Mouse (Mus musculus) retina, postnatal 1 day (tissue): ENCODE measurements around the gene Marf1.
A peak's percentile ranks its signal among the peaks of the same experiment; 100 is the strongest.
"Not testable (repeated sequence)": the region's sequence is repeated elsewhere in the genome, so short reads cannot be mapped to it uniquely, and the experiment has no call there.

ENCODE experiments used
- DNase-seq: peaks from one replicate; pipeline ENCODE4 v3.0.0-alpha.2; 2012

Marf1 gene

GRCm38 (mm10) chr16:14162988-14163416 is at the start of gene Marf1, which contains the start of gene Nde1:
Marf1 (minus strand) TSS chr16:14163351.
Nde1 (plus strand) TSS chr16:14163275.
- peak; percentile 94 for DNase-seq

GRCm38 (mm10) chr16:14198798-14199197 is 35.6 kb upstream of the Marf1 start:
- no peak for DNase-seq

GRCm38 (mm10) chr16:14195427-14195826 is 32.3 kb upstream of the Marf1 start:
- DNase-seq, result peak; percentile 60

- DNase-seq, result no peak
These were observed 31.2 kb upstream of the Marf1 start for GRCm38 (mm10) chr16:14194164-14194950.

- DNase-seq, result no peak
These were observed 22.4 kb upstream of the Marf1 start for GRCm38 (mm10) chr16:14185516-14185915.

GRCm38 (mm10) chr16:14183856-14184255 is 20.7 kb upstream of the Marf1 start:
- no peak for DNase-seq

GRCm38 (mm10) chr16:14182360-14182759 is 19.2 kb upstream of the Marf1 start:
- DNase-seq, result no peak

GRCm38 (mm10) chr16:14180163-14180733 is 17.1 kb upstream of the Marf1 start:
- no peak for DNase-seq

- DNase-seq, result no peak
These were observed 14.9 kb upstream of the Marf1 start for GRCm38 (mm10) chr16:14178041-14178440.

- no peak for DNase-seq
These were observed 6.6 kb upstream of the Marf1 start for GRCm38 (mm10) chr16:14169706-14170105.

- no peak for DNase-seq
These were observed 3.3 kb upstream of the Marf1 start for GRCm38 (mm10) chr16:14166490-14166889.

GRCm38 (mm10) chr16:14163731-14164130 is 580 bp upstream of the Marf1 start:
- DNase-seq, result peak; percentile 16

GRCm38 (mm10) chr16:14160941-14161340 is 2.2 kb downstream of the Marf1 start:
- DNase-seq, result no peak

GRCm38 (mm10) chr16:14159746-14160131 is 3.4 kb downstream of the Marf1 start:
- peak; percentile 83 for DNase-seq

GRCm38 (mm10) chr16:14158936-14159745 is 4.0 kb downstream of the Marf1 start:
- DNase-seq, result peak; percentile 100

- no peak for DNase-seq
These were observed 4.6 kb downstream of the Marf1 start for GRCm38 (mm10) chr16:14158536-14158935.

GRCm38 (mm10) chr16:14156312-14156711 is 6.8 kb downstream of the Marf1 start:
- DNase-seq, result no peak

GRCm38 (mm10) chr16:14155638-14156037 is 7.5 kb downstream of the Marf1 start:
- not testable (repeated sequence) for DNase-seq

- no peak for DNase-seq
These were observed 11.4 kb downstream of the Marf1 start for GRCm38 (mm10) chr16:14151718-14152117.

- DNase-seq, result no peak
These were observed 15.4 kb downstream of the Marf1 start for GRCm38 (mm10) chr16:14147712-14148111.

- no peak for DNase-seq
These were observed 19.9 kb downstream of the Marf1 start for GRCm38 (mm10) chr16:14143298-14143697.

- DNase-seq, result no peak
These were observed 24.0 kb downstream of the Marf1 start for GRCm38 (mm10) chr16:14139106-14139505.

GRCm38 (mm10) chr16:14137976-14138561 is 25.1 kb downstream of the Marf1 start:
- no peak for DNase-seq
